Mouse (Mus musculus): ENCODE data around the gene Taf1a.

- TF ChIP-seq EP300 (IDR thresholded peaks at IDR 0.05; ENCODE audit: insufficient read depth, low read depth, low read length) = no peak
- no peak for TF ChIP-seq CTCF (IDR thresholded peaks at IDR 0.05; ENCODE audit: low read depth, low read length)
Observed at GRCm38 (mm10) chr1:183345817-183346195, 43.0 kb upstream of the Taf1a start.

All from ES-Bruce4 (cell line).